Mouse (Mus musculus) heart, postnatal 10 days (tissue): Measurements from ENCODE around the gene Hspa12b. TPM values are rescaled to one million over a fixed set of nuclear protein-coding genes. Genes with fewer than 3 reads are reported as not detected.
"Not testable (repeated sequence)": the region's sequence is repeated elsewhere in the genome, so short reads cannot be mapped to it uniquely, and the experiment has no call there.

Experiments used
- DNase-seq, 2 experiments: peaks; one replicate each; pipeline ENCODE4 v3.0.0; 2021
- intact Hi-C: fragments of 180-260 bp; cut with DNase I; formaldehyde crosslinking; loops from one replicate; pipeline ENCODE4 v1.15.1; 2025
- total RNA-seq, 2 experiments: library from RNA; stranded (reverse); gene quantifications; 2 replicates each; pipeline ENCODE4 v1.2.3; 2021

The Hspa12b gene
- total RNA-seq: 10 to 100 TPM; 44.1 to 52.4 TPM

GRCm38 (mm10) chr2:131127161-131127730 lies at the start of gene Hspa12b:
Hspa12b (plus strand) TSS chr2:131127280.
- intact Hi-C loops: no loop called here
- peak; percentile 78 to 80 for DNase-seq

- intact Hi-C loops: no loop called here
- DNase-seq: no peak
These were observed 46.6 kb upstream of the Hspa12b start for GRCm38 (mm10) chr2:131080507-131080906.

- intact Hi-C loops: no loop called here
- no peak for DNase-seq
These were observed 42.9 kb upstream of the Hspa12b start for GRCm38 (mm10) chr2:131084206-131084605.

GRCm38 (mm10) chr2:131086667-131087390 lies 40.3 kb upstream of the Hspa12b start, which contains the start of gene Siglec1:
Siglec1 (minus strand) TSS chr2:131086765.
- DNase-seq: no peak
- intact Hi-C loops: no loop called here

- intact Hi-C loops: no loop called here
- no peak for DNase-seq
These were observed 38.5 kb upstream of the Hspa12b start for GRCm38 (mm10) chr2:131088581-131088980.

GRCm38 (mm10) chr2:131089634-131090033 lies 37.4 kb upstream of the Hspa12b start:
- no peak for DNase-seq
- intact Hi-C loops: loop anchor here (5.0 kb wide), 1 partner anchor 32 kb away; no protein-coding TSS in a partner anchor

GRCm38 (mm10) chr2:131090852-131091251 lies 36.2 kb upstream of the Hspa12b start:
- intact Hi-C loops: loop anchor here (5.0 kb wide), 1 partner anchor 34 kb away; no protein-coding TSS in a partner anchor
- DNase-seq: peak; percentile 37

- DNase-seq: no peak
- intact Hi-C loops: loop anchor here (5.0 kb wide), 1 partner anchor 36 kb away; no protein-coding TSS in a partner anchor
These were observed 33.5 kb upstream of the Hspa12b start for GRCm38 (mm10) chr2:131093577-131093976.

GRCm38 (mm10) chr2:131094823-131095222 lies 32.3 kb upstream of the Hspa12b start:
- intact Hi-C loops: loop anchor here (1.0 to 5.0 kb wide), 6 partner anchors 38 to 322 kb away; partner anchors contain the start of gene 1700037H04Rik
- DNase-seq: peak; percentile 86 to 90

- intact Hi-C loops: no loop called here
- peak; percentile 62 to 69 for DNase-seq
These were observed 30.8 kb upstream of the Hspa12b start for GRCm38 (mm10) chr2:131096101-131096795.

GRCm38 (mm10) chr2:131097087-131097486 lies 30.0 kb upstream of the Hspa12b start:
- intact Hi-C loops: no loop called here
- no peak for DNase-seq

- intact Hi-C loops: no loop called here
- no peak for DNase-seq
These were observed 25.6 kb upstream of the Hspa12b start for GRCm38 (mm10) chr2:131101530-131101929.

GRCm38 (mm10) chr2:131104021-131104420 lies 23.1 kb upstream of the Hspa12b start:
- intact Hi-C loops: no loop called here
- DNase-seq: peak; percentile 59 to 68

GRCm38 (mm10) chr2:131105061-131105460 lies 22.0 kb upstream of the Hspa12b start:
- intact Hi-C loops, DNase-seq: not testable (repeated sequence)

GRCm38 (mm10) chr2:131105989-131106388 lies 21.1 kb upstream of the Hspa12b start:
- intact Hi-C loops: no loop called here

GRCm38 (mm10) chr2:131118968-131119574 lies 8.0 kb upstream of the Hspa12b start:
- DNase-seq: no peak
- intact Hi-C loops: no loop called here

More at GRCm38 (mm10) chr2:131105989-131106388, 21.1 kb upstream of the Hspa12b start:
- no peak for DNase-seq

GRCm38 (mm10) chr2:131124166-131124565 lies 2.9 kb upstream of the Hspa12b start:
- no peak for DNase-seq

GRCm38 (mm10) chr2:131125157-131125963 lies 1.7 kb upstream of the Hspa12b start:
- DNase-seq: no peak
- intact Hi-C loops: loop anchor here (2.0 kb wide), 1 partner anchor 15 kb away; no protein-coding TSS in a partner anchor

More at GRCm38 (mm10) chr2:131124166-131124565, 2.9 kb upstream of the Hspa12b start:
- intact Hi-C loops: loop anchor here (2.0 kb wide), 1 partner anchor 17 kb away; no protein-coding TSS in a partner anchor

GRCm38 (mm10) chr2:131125964-131126815 lies 890 bp upstream of the Hspa12b start:
- intact Hi-C loops: loop anchor here (2.0 kb wide), 1 partner anchor 15 kb away; no protein-coding TSS in a partner anchor
- no peak for DNase-seq
